Mouse (Mus musculus): ENCODE measurements around the gene Kdm7a. TPM values are rescaled to one million over a fixed set of nuclear protein-coding genes. Genes with fewer than 3 reads are reported as not detected.

Kdm7a gene
- polyA plus RNA-seq, 1 experiment, result 2.8 TPM

GRCm38 (mm10) chr6:39225876-39226609 lies 19.5 kb upstream of the Kdm7a start:
- WGBS, result 47% methylated on average over 7 of the region's 7 CpGs
- no peaks in the 10 kb centered on the region for H3K27me3 ChIP-seq (replicated peaks; ENCODE audit: control insufficient read depth, insufficient read depth, low read length)
- H3K4me3 ChIP-seq (ENCODE audit: insufficient read depth, low read depth, low read length), result no peak overlapping the region
- no peak overlapping the region for H3K27ac ChIP-seq (ENCODE audit: insufficient read depth, low read depth, low read length)
- no peaks in the 10 kb centered on the region for H3K36me3 ChIP-seq (ENCODE audit: control insufficient read depth, insufficient read depth, low read length)
- no peak for DNase-seq
- H3K4me1 ChIP-seq (ENCODE audit: control insufficient read depth, insufficient read depth, low read length), result no peaks in the 10 kb centered on the region
- no peak for TF ChIP-seq POLR2A (IDR thresholded peaks at IDR 0.05; ENCODE audit: low read depth, low read length)
- no peak for TF ChIP-seq CTCF (conservative IDR thresholded peaks at IDR 0.05; ENCODE audit: insufficient read depth, insufficient read length, low read depth, low read length)

GRCm38 (mm10) chr6:39223328-39223885 lies 16.8 kb upstream of the Kdm7a start:
- TF ChIP-seq POLR2A (IDR thresholded peaks at IDR 0.05; ENCODE audit: low read depth, low read length) (no peak), CTCF (conservative IDR thresholded peaks at IDR 0.05; ENCODE audit: insufficient read depth, insufficient read length, low read depth, low read length) (no peak)

GRCm38 (mm10) chr6:39222487-39222886 lies 15.9 kb upstream of the Kdm7a start:
- Histone ChIP-seq H3K27me3 (replicated peaks; ENCODE audit: control insufficient read depth, insufficient read depth, low read length) (no peaks in the 10 kb centered on the region), H3K36me3 (ENCODE audit: control insufficient read depth, insufficient read depth, low read length) (no peaks in the 10 kb centered on the region), H3K27ac (ENCODE audit: insufficient read depth, low read depth, low read length) (no peak overlapping the region), H3K4me3 (ENCODE audit: insufficient read depth, low read depth, low read length) (no peak overlapping the region), H3K4me1 (ENCODE audit: control insufficient read depth, insufficient read depth, low read length) (no peaks in the 10 kb centered on the region)
- TF ChIP-seq CTCF (conservative IDR thresholded peaks at IDR 0.05; ENCODE audit: insufficient read depth, insufficient read length, low read depth, low read length) (no peak), POLR2A (IDR thresholded peaks at IDR 0.05; ENCODE audit: low read depth, low read length) (no peak)
- DNase-seq, result no peak
- 75% methylated on average over 5 of the region's 5 CpGs for whole genome bisulfite sequencing

More at GRCm38 (mm10) chr6:39223328-39223885, 16.8 kb upstream of the Kdm7a start:
- H3K36me3 ChIP-seq (ENCODE audit: control insufficient read depth, insufficient read depth, low read length), result no peaks in the 10 kb centered on the region
- no peak overlapping the region for H3K4me3 ChIP-seq (ENCODE audit: insufficient read depth, low read depth, low read length)
- H3K27me3 ChIP-seq (replicated peaks; ENCODE audit: control insufficient read depth, insufficient read depth, low read length), result no peaks in the 10 kb centered on the region
- H3K27ac ChIP-seq (ENCODE audit: insufficient read depth, low read depth, low read length), result no peak overlapping the region
- no peaks in the 10 kb centered on the region for H3K4me1 ChIP-seq (ENCODE audit: control insufficient read depth, insufficient read depth, low read length)
- no peak for DNase-seq
- WGBS, result 67% methylated on average over 5 of the region's 5 CpGs

GRCm38 (mm10) chr6:39217961-39218360 lies 11.4 kb upstream of the Kdm7a start:
- no peaks in the 10 kb centered on the region for H3K4me1 ChIP-seq (ENCODE audit: control insufficient read depth, insufficient read depth, low read length)
- DNase-seq, result no peak
- 91% methylated on average over 2 of the region's 2 CpGs for whole genome bisulfite sequencing

GRCm38 (mm10) chr6:39217138-39217537 lies 10.5 kb upstream of the Kdm7a start:
- no peaks in the 10 kb centered on the region for H3K4me1 ChIP-seq (ENCODE audit: control insufficient read depth, insufficient read depth, low read length)
- H3K4me3 ChIP-seq (ENCODE audit: insufficient read depth, low read depth, low read length), result no peak overlapping the region
- no peaks in the 10 kb centered on the region for H3K27me3 ChIP-seq (replicated peaks; ENCODE audit: control insufficient read depth, insufficient read depth, low read length)
- no peak for DNase-seq
- WGBS, result 92% methylated on average over 3 of the region's 3 CpGs
- H3K36me3 ChIP-seq (ENCODE audit: control insufficient read depth, insufficient read depth, low read length), result no peaks in the 10 kb centered on the region
- no peak overlapping the region for H3K27ac ChIP-seq (ENCODE audit: insufficient read depth, low read depth, low read length)
- TF ChIP-seq CTCF (conservative IDR thresholded peaks at IDR 0.05; ENCODE audit: insufficient read depth, insufficient read length, low read depth, low read length), result no peak
- no peak for TF ChIP-seq POLR2A (IDR thresholded peaks at IDR 0.05; ENCODE audit: low read depth, low read length)

More at GRCm38 (mm10) chr6:39217961-39218360, 11.4 kb upstream of the Kdm7a start:
- H3K36me3 ChIP-seq (ENCODE audit: control insufficient read depth, insufficient read depth, low read length), result no peaks in the 10 kb centered on the region
- TF ChIP-seq CTCF (conservative IDR thresholded peaks at IDR 0.05; ENCODE audit: insufficient read depth, insufficient read length, low read depth, low read length) (no peak), POLR2A (IDR thresholded peaks at IDR 0.05; ENCODE audit: low read depth, low read length) (no peak)
- H3K27me3 ChIP-seq (replicated peaks; ENCODE audit: control insufficient read depth, insufficient read depth, low read length), result no peaks in the 10 kb centered on the region
- H3K4me3 ChIP-seq (ENCODE audit: insufficient read depth, low read depth, low read length), result no peak overlapping the region
- no peak overlapping the region for H3K27ac ChIP-seq (ENCODE audit: insufficient read depth, low read depth, low read length)

- H3K27me3 ChIP-seq (replicated peaks; ENCODE audit: control insufficient read depth, insufficient read depth, low read length), result no peaks in the 10 kb centered on the region
- DNase-seq, result no peak
- no peak overlapping the region for H3K27ac ChIP-seq (ENCODE audit: insufficient read depth, low read depth, low read length)
- WGBS, result 69% methylated on average over 5 of the region's 5 CpGs
- TF ChIP-seq CTCF (conservative IDR thresholded peaks at IDR 0.05; ENCODE audit: insufficient read depth, insufficient read length, low read depth, low read length) (no peak), POLR2A (IDR thresholded peaks at IDR 0.05; ENCODE audit: low read depth, low read length) (no peak)
- H3K36me3 ChIP-seq (ENCODE audit: control insufficient read depth, insufficient read depth, low read length), result no peaks in the 10 kb centered on the region
- H3K4me1 ChIP-seq (ENCODE audit: control insufficient read depth, insufficient read depth, low read length), result no peaks in the 10 kb centered on the region
- H3K4me3 ChIP-seq (ENCODE audit: insufficient read depth, low read depth, low read length), result no peak overlapping the region
Observed at GRCm38 (mm10) chr6:39214949-39215606, 8.5 kb upstream of the Kdm7a start.

GRCm38 (mm10) chr6:39209677-39210076 lies 3.1 kb upstream of the Kdm7a start:
- H3K4me3 ChIP-seq (ENCODE audit: insufficient read depth, low read depth, low read length), result no peak overlapping the region
- 94% methylated on average over 4 of the region's 4 CpGs for WGBS
- no peak for DNase-seq
- H3K27ac ChIP-seq (ENCODE audit: insufficient read depth, low read depth, low read length), result no peak overlapping the region
- no peaks in the 10 kb centered on the region for H3K4me1 ChIP-seq (ENCODE audit: control insufficient read depth, insufficient read depth, low read length)
- no peaks in the 10 kb centered on the region for H3K36me3 ChIP-seq (ENCODE audit: control insufficient read depth, insufficient read depth, low read length)
- TF ChIP-seq CTCF (conservative IDR thresholded peaks at IDR 0.05; ENCODE audit: insufficient read depth, insufficient read length, low read depth, low read length) (no peak), POLR2A (IDR thresholded peaks at IDR 0.05; ENCODE audit: low read depth, low read length) (no peak)
- H3K27me3 ChIP-seq (replicated peaks; ENCODE audit: control insufficient read depth, insufficient read depth, low read length), result no peaks in the 10 kb centered on the region

Data from kidney, adult 2 months (tissue).